Mouse (Mus musculus) cerebellum, adult 9-10 months (tissue): ENCODE results near the gene Fam114a1.

ENCODE experiments used
- DNase-seq: peaks from one replicate; pipeline ENCODE4 v3.0.0; 2022

The Fam114a1 gene

DNA sequence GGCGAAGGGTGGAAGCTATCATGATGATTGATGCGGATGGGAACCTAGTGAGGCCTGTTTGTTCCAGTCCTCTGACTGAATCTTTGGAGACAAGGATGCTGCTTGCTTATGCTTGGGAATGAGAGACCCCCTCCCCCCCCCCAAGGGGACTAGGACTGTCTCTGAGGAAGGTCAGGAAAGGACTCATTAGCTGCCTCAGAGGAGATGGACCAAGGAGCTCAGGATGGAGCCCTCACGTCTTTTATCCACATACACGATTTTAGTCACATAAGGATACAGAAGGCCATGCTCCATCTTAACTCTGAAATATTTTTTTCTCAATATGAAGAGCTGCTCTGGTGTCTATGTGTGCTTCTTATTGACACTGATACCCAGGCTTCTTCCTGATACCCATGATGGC is 92.4 kb downstream of the Fam114a1 start:
- DNase-seq, result no peak

DNA sequence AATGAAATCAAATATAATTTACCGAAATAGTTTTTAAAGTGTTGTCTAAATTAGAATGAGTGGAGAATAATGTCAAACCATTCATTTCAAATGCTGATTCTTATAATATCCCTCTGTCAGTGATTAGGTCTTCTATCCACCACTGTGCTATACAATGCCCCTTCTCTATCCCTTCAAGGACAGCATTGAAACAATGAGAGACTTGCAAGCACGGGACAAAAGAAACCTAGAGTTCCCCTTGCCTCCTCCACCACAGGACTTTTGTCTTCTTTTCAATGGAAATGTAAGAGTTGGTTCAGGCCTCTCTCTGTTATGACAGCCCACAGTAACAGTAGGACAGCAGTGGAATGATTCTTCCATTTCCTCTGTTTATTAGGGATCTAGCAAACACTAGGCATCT is 93.4 kb downstream of the Fam114a1 start:
- DNase-seq, result no peak

DNA sequence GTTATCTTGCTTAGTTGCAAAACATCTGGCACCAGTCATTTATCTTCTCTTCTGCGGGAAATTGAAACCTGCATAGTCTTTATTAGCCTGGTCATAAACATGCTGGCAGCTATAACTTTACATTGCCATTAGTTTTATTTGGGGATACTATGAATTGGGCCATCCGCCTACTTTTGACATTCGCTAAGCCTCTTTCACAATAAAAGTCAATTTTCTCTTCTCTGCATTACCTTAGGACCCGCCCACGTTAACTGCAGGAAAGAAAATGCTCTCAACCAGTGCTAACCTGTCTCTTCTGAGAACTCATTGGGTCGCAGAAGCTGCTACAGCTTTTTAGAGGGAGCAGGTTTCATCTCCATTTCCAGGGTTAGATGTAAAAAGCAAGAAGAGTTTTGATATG is 98.3 kb downstream of the Fam114a1 start:
- DNase-seq, result no peak

DNA sequence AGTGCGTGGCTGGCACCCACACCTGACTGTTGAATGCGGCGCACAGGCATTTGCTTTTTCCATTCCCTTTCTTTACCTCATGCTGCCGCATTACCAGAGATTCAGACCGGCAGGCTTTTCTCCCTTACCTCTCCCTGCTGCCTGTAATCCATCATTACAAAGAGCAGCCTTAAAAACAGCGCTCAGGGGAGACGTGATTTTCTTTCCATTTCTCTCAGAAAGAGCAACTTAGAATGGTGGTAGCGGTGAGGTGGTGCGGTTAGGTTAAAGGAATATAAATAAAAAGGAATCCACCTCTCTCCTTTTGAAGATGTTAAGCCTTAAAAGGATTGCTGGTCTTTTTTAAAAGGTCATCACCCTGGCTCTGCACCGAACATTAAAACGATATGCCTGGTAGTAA is 100.0 kb downstream of the Fam114a1 start:
- DNase-seq, result no peak

DNA sequence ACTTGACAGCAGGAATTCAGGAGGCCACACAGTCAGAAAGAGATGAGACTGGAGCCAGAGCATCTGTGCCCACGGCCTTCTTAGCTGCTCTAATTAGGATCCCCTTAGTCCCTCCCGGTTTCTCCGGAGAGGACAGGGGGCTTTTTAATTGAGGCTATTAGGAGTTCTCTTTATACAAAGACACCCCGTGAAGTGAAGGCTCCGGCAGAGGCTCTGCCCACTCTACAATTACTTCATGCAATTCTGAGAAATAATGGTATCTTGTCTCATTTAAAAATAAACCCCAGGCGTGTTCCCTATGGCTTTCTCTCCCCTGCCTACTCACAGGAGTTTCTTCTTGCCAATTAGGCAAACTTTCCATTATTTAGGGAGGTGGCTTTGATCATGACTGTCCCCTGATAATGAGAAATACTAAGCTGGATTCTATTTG is 101.8 kb downstream of the Fam114a1 start:
- no peak for DNase-seq

DNA sequence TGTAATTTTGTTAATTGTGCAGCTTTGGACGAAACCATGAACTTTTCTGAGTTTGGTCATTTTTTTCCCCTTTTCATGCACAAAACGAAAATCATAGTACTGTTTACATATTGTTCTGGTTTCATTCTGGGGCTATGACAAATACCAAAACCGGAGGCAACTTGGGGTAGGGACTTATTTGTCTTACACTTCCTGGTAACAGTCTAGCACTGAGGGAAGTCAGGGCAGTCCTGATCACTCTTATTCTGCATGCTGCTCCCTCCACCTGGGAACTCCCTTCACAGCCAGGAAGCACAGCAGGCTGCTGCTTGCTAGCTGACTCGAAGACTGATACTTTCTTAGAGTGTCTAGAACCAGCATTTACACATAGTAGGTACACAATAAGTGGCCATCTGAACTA is 103.4 kb downstream of the Fam114a1 start:
- no peak for DNase-seq

DNA sequence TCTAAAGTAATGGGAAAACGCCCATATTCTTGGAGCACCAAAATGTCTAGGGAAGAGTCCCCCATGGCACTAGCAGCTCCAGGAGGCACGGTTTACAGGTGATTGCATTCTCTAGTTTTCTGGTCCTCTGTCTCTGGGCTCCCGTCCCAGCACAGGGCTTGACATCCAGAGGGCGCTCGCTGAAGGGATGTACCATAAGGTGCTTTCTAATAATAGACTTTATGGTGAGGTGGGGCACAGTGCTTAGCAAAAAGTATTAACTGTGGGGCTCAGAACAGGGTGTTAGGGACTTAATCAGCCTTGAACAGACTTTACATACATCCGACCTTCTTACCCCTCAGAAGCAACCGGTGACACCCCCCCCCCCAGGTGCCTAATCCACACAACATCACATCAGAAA is 104.8 kb downstream of the Fam114a1 start:
- peak; percentile 57 for DNase-seq

DNA sequence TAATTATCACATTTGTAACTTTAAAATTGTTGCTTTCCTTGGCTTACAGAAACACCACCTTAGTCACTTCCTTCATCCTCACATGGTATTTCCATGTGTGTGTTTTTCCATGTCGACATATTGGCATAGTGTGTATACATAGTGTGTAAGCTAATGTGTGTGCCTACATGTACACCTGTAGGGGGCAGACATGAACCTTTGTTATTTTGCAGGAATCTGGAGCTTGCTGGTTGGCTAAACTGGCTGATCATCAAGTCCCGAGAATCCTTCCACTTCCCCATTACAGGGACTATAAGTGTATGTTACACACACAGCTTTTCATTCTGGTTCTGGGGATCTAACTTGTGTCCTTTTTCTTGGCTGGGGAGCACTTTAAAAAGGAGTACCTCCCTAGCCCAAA is 106.2 kb downstream of the Fam114a1 start:
- no peak for DNase-seq

DNA sequence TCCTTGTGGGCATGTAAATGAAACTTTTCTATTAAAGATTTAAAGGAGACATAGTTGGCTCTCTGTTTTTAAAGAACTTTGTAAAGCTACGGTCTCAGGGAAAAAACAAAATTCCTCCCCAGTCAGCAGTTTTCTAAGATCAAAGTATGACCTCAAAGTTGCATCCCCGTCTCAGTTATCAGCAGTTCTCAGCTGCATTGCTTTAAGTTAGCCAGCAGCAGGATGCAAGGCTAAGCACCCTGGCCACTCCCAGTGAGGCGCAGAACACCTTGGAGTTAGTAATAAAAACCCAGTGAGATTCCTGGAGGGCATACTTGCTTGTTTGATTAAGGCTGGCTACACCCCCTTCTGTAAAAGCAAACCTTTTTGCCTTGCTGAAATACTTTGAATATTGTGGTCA is 106.9 kb downstream of the Fam114a1 start:
- no peak for DNase-seq

DNA sequence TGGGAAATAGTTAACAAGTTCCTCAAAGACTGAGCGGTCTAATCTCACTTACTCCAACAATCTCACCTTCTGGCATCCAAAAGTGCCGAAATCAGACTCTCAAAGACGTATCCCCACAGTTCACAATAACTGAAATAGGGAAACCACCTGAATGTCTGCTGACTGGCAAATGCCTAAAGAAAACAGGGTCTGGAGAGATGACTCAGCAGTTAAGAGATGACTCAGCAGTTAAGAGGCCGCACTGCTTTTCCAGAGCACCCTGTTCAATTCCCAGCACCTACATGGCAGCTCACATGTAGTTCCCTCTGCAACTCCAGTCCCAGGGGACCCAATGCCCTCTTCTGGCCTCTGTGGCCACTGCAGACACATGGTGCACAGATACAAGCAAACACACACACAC is 108.2 kb downstream of the Fam114a1 start:
- DNase-seq, result no peak

DNA sequence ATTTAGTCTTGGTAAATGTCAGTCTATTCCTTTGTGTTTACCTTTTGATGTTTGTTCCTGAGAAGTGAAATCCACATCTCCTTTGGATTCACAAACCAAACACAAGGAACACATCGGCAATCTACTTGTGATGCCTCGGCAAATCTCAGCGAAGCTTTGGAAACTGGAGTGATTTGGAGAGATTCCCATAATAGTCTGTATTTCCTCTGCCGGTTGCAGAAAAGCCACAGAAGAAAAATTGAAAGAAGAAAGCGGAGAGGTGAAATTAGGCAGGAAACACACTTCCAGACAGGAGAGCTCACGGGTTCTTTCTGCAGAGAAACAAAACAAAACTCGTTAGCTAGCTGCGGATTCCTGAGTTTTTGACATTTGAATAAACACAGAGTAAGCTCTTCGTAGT is 110.0 kb downstream of the Fam114a1 start:
- no peak for DNase-seq

DNA sequence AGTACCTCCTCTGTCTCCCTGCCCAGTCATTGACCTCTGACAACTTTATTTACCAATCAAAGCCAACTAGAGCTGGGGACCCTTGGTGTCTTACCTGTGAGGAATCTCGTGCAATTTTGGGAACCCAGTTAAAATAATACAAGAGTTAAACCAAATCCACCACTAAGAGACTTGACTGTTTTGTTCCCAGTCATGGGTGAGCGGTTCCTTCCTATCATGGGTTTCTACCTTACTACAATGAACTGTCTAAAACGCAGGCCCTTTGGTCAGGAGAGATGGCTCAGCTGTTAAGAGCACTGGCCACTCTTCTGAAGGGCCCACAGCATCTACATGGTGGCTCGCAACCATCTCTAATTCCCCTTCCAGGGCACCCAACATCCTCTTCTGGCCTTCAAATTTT is 112.0 kb downstream of the Fam114a1 start:
- no peak for DNase-seq

DNA sequence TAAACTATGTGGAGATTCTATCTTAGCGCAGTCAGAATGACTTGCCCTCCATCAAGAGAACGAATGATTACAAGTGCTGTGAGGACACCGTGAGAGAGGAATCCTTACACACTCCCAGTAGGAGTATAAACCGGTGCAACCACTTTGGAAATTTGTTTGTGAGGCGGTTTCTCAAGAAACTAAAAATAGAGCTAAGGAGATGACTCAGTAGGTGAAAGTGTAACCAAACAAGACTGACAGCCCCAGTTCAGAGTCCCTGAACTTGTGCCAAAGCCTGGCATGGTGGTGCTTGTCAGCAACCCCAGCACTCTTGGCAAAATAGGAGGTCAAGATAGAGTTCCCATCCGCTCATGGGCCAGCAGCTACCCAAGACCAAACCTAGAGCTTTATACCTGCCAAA is 116.7 kb downstream of the Fam114a1 start:
- DNase-seq, result no peak

DNA sequence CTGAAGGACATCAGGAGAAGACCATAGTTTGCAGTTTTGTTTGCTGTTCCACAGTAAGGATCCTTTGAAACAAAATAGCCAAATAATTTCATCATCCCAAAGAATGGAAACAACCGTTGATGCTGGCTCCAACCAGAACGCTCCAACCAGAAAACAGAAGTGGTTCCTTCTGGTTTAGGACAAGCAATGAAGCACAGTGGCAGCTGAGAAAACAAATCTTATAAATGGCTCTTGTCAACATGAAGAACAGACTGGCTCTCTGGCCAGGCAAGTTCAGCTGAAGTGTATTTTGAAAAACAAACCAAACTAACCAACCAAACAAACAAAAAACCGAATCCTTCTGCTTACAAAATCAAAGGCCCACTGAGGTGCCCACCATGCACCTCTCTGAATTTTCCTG is 119.8 kb downstream of the Fam114a1 start:
- DNase-seq, result no peak

DNA sequence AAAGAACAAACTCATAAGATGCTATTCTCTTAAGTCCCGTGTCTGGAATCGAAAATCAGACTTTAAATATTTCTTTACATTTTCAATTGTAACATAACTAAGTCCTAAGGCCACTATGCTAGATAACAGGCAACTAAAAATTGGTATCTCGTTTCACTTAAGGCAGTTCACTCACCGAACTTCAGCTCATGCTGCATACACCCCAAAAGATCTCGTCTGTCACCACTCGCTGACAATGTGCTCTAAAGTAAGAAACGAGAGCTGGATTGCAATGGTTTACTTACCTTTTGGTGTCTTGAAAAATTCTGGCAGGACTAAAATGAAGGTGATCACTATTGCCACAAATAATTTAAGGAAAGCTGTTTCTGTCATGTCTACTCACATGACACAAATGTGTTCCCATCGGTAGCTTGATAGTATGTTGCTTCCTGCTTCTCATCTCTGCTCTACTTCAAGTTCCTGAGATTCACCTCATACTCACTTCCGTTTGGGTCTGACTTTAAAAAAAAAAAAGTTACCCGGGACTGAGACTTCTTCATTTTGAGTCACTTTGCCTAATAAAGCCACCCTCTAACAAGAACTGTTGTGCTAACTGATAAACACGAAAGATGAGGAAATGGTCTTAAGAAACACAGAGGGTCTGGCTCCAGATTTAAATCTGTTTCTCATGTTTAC is 121.5 kb downstream of the Fam114a1 start:
- DNase-seq, result no peak
